Comparison of ENCODE assay signal across 8 mouse cellular contexts in genomic region chr8:12671473-12672055, GRCm38 (mm10). TPM values are rescaled to one million over a fixed set of nuclear protein-coding genes. Genes with fewer than 3 reads are reported as not detected.
A peak's percentile ranks its signal among the peaks of the same experiment; 100 is the strongest.
DNase-seq lines count a peak whose midpoint lies in the region; ATAC-seq and TF ChIP-seq lines count a peak whose summit lies in the region.

No protein-coding gene starts in this region.

- peak; percentile 39; the same call in 1 of the 2 replicates for ATAC-seq in neural tube, embryonic 11.5 days (ENCODE audit: insufficient read depth, low FRiP score, low TSS enrichment)
- peak; percentile 50 for ATAC-seq in forebrain, postnatal 0 days
- ATAC-seq in liver, embryonic 12.5 days = peak; percentile 74
- peak; percentile 77 for ATAC-seq in stomach, embryonic 15.5 days (ENCODE audit: insufficient read depth, low FRiP score, low read depth)

- H3K9me3 ChIP-seq in neural tube, embryonic 11.5 days (ENCODE audit: control insufficient read depth, low read length) = no peaks in the 10 kb centered on the region
- no peaks in the 10 kb centered on the region for H3K9me3 ChIP-seq in forebrain, postnatal 0 days (ENCODE audit: low read length)
- H3K9me3 ChIP-seq in liver, embryonic 12.5 days (replicated peaks) = no peaks in the 10 kb centered on the region
- no peaks in the 10 kb centered on the region for H3K9me3 ChIP-seq in stomach, embryonic 15.5 days

- H3K4me1 ChIP-seq in neural tube, embryonic 11.5 days (ENCODE audit: control insufficient read depth, insufficient read depth, low read length) = peaks cover 10% of the 10 kb centered on the region; the same call in 1 of the 2 replicates
- peaks cover 13% of the 10 kb centered on the region; the same call in 1 of the 2 replicates for H3K4me1 ChIP-seq in forebrain, postnatal 0 days (ENCODE audit: insufficient read depth)
- peaks cover 30% of the 10 kb centered on the region for H3K4me1 ChIP-seq in liver, embryonic 12.5 days
- peaks cover 8% of the 10 kb centered on the region; the same call in 1 of the 2 replicates for H3K4me1 ChIP-seq in stomach, embryonic 15.5 days

- TF ChIP-seq CTCF in forebrain, postnatal 0 days (IDR thresholded peaks at IDR 0.05; ENCODE audit: low read depth) = no peak

- peak overlapping the region; percentile 85 for H3K4me2 ChIP-seq in neural tube, embryonic 11.5 days (ENCODE audit: low read depth)
- H3K4me2 ChIP-seq in forebrain, postnatal 0 days (ENCODE audit: low read depth) = peak overlapping the region; percentile 79
- H3K4me2 ChIP-seq in liver, embryonic 12.5 days = peak overlapping the region; percentile 78
- H3K4me2 ChIP-seq in stomach, embryonic 15.5 days = peak overlapping the region; percentile 87

- H3K27me3 ChIP-seq in neural tube, embryonic 11.5 days (ENCODE audit: control insufficient read depth, insufficient read depth, low read length) = no peaks in the 10 kb centered on the region
- H3K27me3 ChIP-seq in forebrain, postnatal 0 days (ENCODE audit: insufficient read depth, low read length) = no peaks in the 10 kb centered on the region
- peaks cover 18% of the 10 kb centered on the region for H3K27me3 ChIP-seq in liver, embryonic 12.5 days (replicated peaks)
- H3K27me3 ChIP-seq in stomach, embryonic 15.5 days (replicated peaks) = peaks cover 8% of the 10 kb centered on the region; the same call in 1 of the 2 replicates

- H3K27ac ChIP-seq in neural tube, embryonic 11.5 days (ENCODE audit: low read depth, low read length) = no peak overlapping the region
- H3K27ac ChIP-seq in forebrain, postnatal 0 days (ENCODE audit: low read depth, low read length) = peak overlapping the region; percentile 90
- peak overlapping the region; percentile 84 for H3K27ac ChIP-seq in liver, embryonic 12.5 days
- peak overlapping the region; percentile 55; the same call in 1 of the 2 replicates for H3K27ac ChIP-seq in stomach, embryonic 15.5 days

- DNase-seq in adrenal gland, adult 8-10 months = peak; percentile 3
- no peak for DNase-seq in adrenal gland, postnatal 4 days (ENCODE audit: low spot score in 2 of 2)
- no peak for DNase-seq in neural tube, embryonic 11.5 days (ENCODE audit: low spot score)
- DNase-seq in neural tube, embryonic 10.5 days (ENCODE audit: extremely low spot score, low spot score) = no peak
- peak; percentile 18 for DNase-seq in forebrain, postnatal 0 days
- no peak for DNase-seq in right cerebral cortex, adult 18-20 months

- H3K36me3 ChIP-seq in neural tube, embryonic 11.5 days (ENCODE audit: control insufficient read depth, insufficient read depth, low read length) = no peaks in the 10 kb centered on the region
- no peaks in the 10 kb centered on the region for H3K36me3 ChIP-seq in forebrain, postnatal 0 days (ENCODE audit: insufficient read depth)
- peaks cover 30% of the 10 kb centered on the region for H3K36me3 ChIP-seq in liver, embryonic 12.5 days
- H3K36me3 ChIP-seq in stomach, embryonic 15.5 days = no peaks in the 10 kb centered on the region

- peak overlapping the region; percentile 92 for H3K9ac ChIP-seq in neural tube, embryonic 11.5 days (ENCODE audit: low read length)
- H3K9ac ChIP-seq in forebrain, postnatal 0 days = peak overlapping the region; percentile 81
- H3K9ac ChIP-seq in liver, embryonic 12.5 days = peak overlapping the region; percentile 92
- peak overlapping the region; percentile 76 for H3K9ac ChIP-seq in stomach, embryonic 15.5 days

- peak overlapping the region; percentile 93 for H3K4me3 ChIP-seq in neural tube, embryonic 11.5 days (ENCODE audit: low read depth, low read length)
- H3K4me3 ChIP-seq in forebrain, postnatal 0 days (ENCODE audit: low read depth, low read length) = peak overlapping the region; percentile 96
- peak overlapping the region; percentile 97 for H3K4me3 ChIP-seq in liver, embryonic 12.5 days
- H3K4me3 ChIP-seq in stomach, embryonic 15.5 days (replicated peaks) = peak overlapping the region; percentile 83

- under 1% methylated on average over 36 of the region's 38 CpGs for WGBS in neural tube, embryonic 11.5 days
- WGBS in forebrain, postnatal 0 days = under 1% methylated on average over 38 of the region's 38 CpGs
- WGBS in liver, embryonic 12.5 days (ENCODE audit: insufficient replicate concordance) = under 1% methylated on average over 38 of the region's 38 CpGs
- 0% methylated on average over 38 of the region's 38 CpGs for WGBS in stomach, embryonic 15.5 days

RNA-seq across cellular contexts. Expression of gene Tubgcp3, which starts 0.5 kb away (rescaled TPM):
- 10 to 100 TPM; 32.3 to 51.7 (median 38.7) TPM for total RNA-seq in adrenal gland, adult 8-10 months (2022)
- 10 to 100 TPM; 47.5 to 48.7 TPM for total RNA-seq in adrenal gland, postnatal 4 days (2021)
- 59.4 and 61.8 TPM in 2 replicates for polyA plus RNA-seq in neural tube, embryonic 11.5 days (2014; fragmentation: Nextera tagmentation; extraction: Ambion mirVana)
- total RNA-seq in forebrain, postnatal 0 days (2014; rRNA removed) = 36.4 and 58.0 TPM in 2 replicates
- polyA plus RNA-seq in forebrain, postnatal 0 days (2015; fragmentation: Nextera tagmentation; extraction: Ambion mirVana) = 22.1 and 24.4 TPM in 2 replicates
- 38.7 TPM in 2 replicates for polyA plus RNA-seq in liver, embryonic 12.5 days (2016; fragmentation: Nextera tagmentation; extraction: Ambion mirVana)
- 37.5 and 39.8 TPM in 2 replicates for polyA plus RNA-seq in stomach, embryonic 15.5 days (2015; fragmentation: Nextera tagmentation; extraction: Ambion mirVana)

Comparison
In these comparisons a context has a peak if more than half of its experiments do, and no peak if none do; other contexts are left out.
1. DNase-seq: peak in adrenal gland, adult 8-10 months (single experiment) and forebrain, postnatal 0 days (single experiment); none in adrenal gland, postnatal 4 days (0 of 2), neural tube, embryonic 11.5 days (single experiment), neural tube, embryonic 10.5 days (single experiment) and right cerebral cortex, adult 18-20 months (single experiment).
2. Peak in every context shown above with its lines, with median percentiles within 50 percentile points of each other: ATAC-seq, H3K4me2 ChIP-seq, H3K4me3 ChIP-seq and H3K9ac ChIP-seq.